Mouse (Mus musculus) cerebellum, adult (tissue): Measurements from ENCODE around the gene Nrxn3.

Experiments
- ATAC-seq: cut with Nextera tagmentation; 2 replicates; pipeline ENCODE4 v1.9.2; 2017; ENCODE audit warnings: mild to moderate bottlenecking, moderate library complexity, mixed read lengths; ENCODE audit not compliant: insufficient number of reproducible peaks, low FRiP score, low TSS enrichment

Nrxn3 gene

GRCm38 (mm10) chr12:90159911-90160310 is 1437.2 kb downstream of the Nrxn3 start:
- ATAC-seq: no peak

- ATAC-seq: no peak
These were observed 1443.4 kb downstream of the Nrxn3 start for GRCm38 (mm10) chr12:90166118-90166517.

- no peak for ATAC-seq
These were observed 1458.9 kb downstream of the Nrxn3 start for GRCm38 (mm10) chr12:90181566-90181965.

GRCm38 (mm10) chr12:90183021-90183420 is 1460.3 kb downstream of the Nrxn3 start:
- ATAC-seq: no peak

- no peak for ATAC-seq
These were observed 1473.5 kb downstream of the Nrxn3 start for GRCm38 (mm10) chr12:90196161-90196560.

- no peak for ATAC-seq
These were observed 1475.3 kb downstream of the Nrxn3 start for GRCm38 (mm10) chr12:90197994-90198393.

- ATAC-seq: no peak
These were observed 1479.8 kb downstream of the Nrxn3 start for GRCm38 (mm10) chr12:90202501-90202900.

- 0 out of 2 replicates have a peak, but pooled peaks have one; percentile 20 for ATAC-seq
These were observed 1488.7 kb downstream of the Nrxn3 start for GRCm38 (mm10) chr12:90211410-90211809.

- ATAC-seq: no peak
These were observed 1494.4 kb downstream of the Nrxn3 start for GRCm38 (mm10) chr12:90217060-90217459.

GRCm38 (mm10) chr12:90229062-90229461 is 1506.4 kb downstream of the Nrxn3 start:
- no peak for ATAC-seq

- no peak for ATAC-seq
These were observed 1513.4 kb downstream of the Nrxn3 start for GRCm38 (mm10) chr12:90236093-90236492.

- no peak for ATAC-seq
These were observed 1537.6 kb downstream of the Nrxn3 start for GRCm38 (mm10) chr12:90260301-90260700.

GRCm38 (mm10) chr12:90268111-90268510 is 1545.4 kb downstream of the Nrxn3 start:
- no peak for ATAC-seq

GRCm38 (mm10) chr12:90270763-90271379 is 1548.2 kb downstream of the Nrxn3 start:
- no peak for ATAC-seq

GRCm38 (mm10) chr12:90274621-90275236 is 1552.1 kb downstream of the Nrxn3 start:
- ATAC-seq: no peak

- ATAC-seq: no peak
These were observed 1558.6 kb downstream of the Nrxn3 start for GRCm38 (mm10) chr12:90281236-90281635.

- no peak for ATAC-seq
These were observed 1560.3 kb downstream of the Nrxn3 start for GRCm38 (mm10) chr12:90283022-90283421.

- ATAC-seq: no peak
These were observed 1580.0 kb downstream of the Nrxn3 start for GRCm38 (mm10) chr12:90302671-90303070.

- 0 out of 2 replicates have a peak, but pooled peaks have one; percentile 1 for ATAC-seq
These were observed 1609.1 kb downstream of the Nrxn3 start for GRCm38 (mm10) chr12:90331806-90332205.

GRCm38 (mm10) chr12:90332459-90332858 is 1609.8 kb downstream of the Nrxn3 start:
- ATAC-seq: peak; percentile 75

- ATAC-seq: no peak
These were observed 1615.0 kb downstream of the Nrxn3 start for GRCm38 (mm10) chr12:90337496-90338228.

GRCm38 (mm10) chr12:90338229-90338557 is 1615.5 kb downstream of the Nrxn3 start:
- ATAC-seq: no peak
